Mouse (Mus musculus) gastrocnemius, adult 2 months (tissue): ENCODE measurements around the gene Uri1. TPM values are rescaled to one million over a fixed set of nuclear protein-coding genes. Genes with fewer than 3 reads are reported as not detected.

Source experiments
- DNase-seq: peaks from one replicate; pipeline ENCODE4 v3.0.0; 2022
- H3K27ac ChIP-seq: fragments of 200-600 bp; 2 replicates; pipeline ENCODE4 v1.8.1; 2022; ENCODE audit warnings: mild to moderate bottlenecking
- H3K4me3 ChIP-seq: fragments of 200-600 bp; 2 replicates; pipeline ENCODE4 v1.8.1; 2022; ENCODE audit warnings: mild to moderate bottlenecking, moderate library complexity
- CTCF ChIP-seq: fragments of 200-600 bp; IDR thresholded peaks from 2 replicates; pipeline ENCODE4 v1.8.1; 2022; ENCODE audit warnings: antibody characterized with exemption, mild to moderate bottlenecking, moderate library complexity
- intact Hi-C: fragments of 180-260 bp; cut with DNase I; formaldehyde crosslinking; loops from one replicate; pipeline ENCODE4 v1.15.1; 2025
- long read RNA-seq, 2 experiments: library from polyadenylated mRNA; stranded (forward); transcript quantifications; one replicate each; pipeline ENCODE4 v2.0.0; 2021
- total RNA-seq, 2 experiments: library from RNA; stranded (reverse); gene quantifications; 2 replicates each; pipeline ENCODE4 v1.2.3; 2021

Gene Uri1
- 10 to 100 TPM; 23.5 to 30.6 TPM for total RNA-seq
- long read RNA-seq, experiment 1, transcript Uri1-201 (11 exons, 3,441 nt), result major isoform, 69 of 81 reads
- long read RNA-seq, experiment 1, partial matches to known transcripts, result 1 of 81 reads
- long read RNA-seq, experiment 1, other reads (novel, unspliced or antisense), result 11 of 81 reads
- long read RNA-seq, experiment 2, transcript Uri1-201 (11 exons, 3,441 nt), result major isoform, 54 of 66 reads
- long read RNA-seq, experiment 2, partial matches to known transcripts, result 2 of 66 reads
- long read RNA-seq, experiment 2, other reads (novel, unspliced or antisense), result 10 of 66 reads

GRCm38 (mm10) chr7:38023451-38023850 is at the start of gene Uri1:
Gene Uri1 (minus strand): TSS chr7:38023551.
- no peak for DNase-seq
- no peak for TF ChIP-seq CTCF
- Histone ChIP-seq H3K27ac (no peak within 1 kb of the TSS), H3K4me3 (no peak within 1 kb of the TSS)
- intact Hi-C loops, result no loop called here

- no peak for TF ChIP-seq CTCF
- DNase-seq, result no peak
- intact Hi-C loops, result loop anchor here (5.0 kb wide), 1 partner anchor 74 kb away; no protein-coding TSS in a partner anchor
- Histone ChIP-seq H3K4me3 (no peak overlapping the region), H3K27ac (no peak overlapping the region)
Observed at GRCm38 (mm10) chr7:38071065-38071464, 47.7 kb upstream of the Uri1 start.

- TF ChIP-seq CTCF, result no peak
- Histone ChIP-seq H3K4me3 (no peak overlapping the region), H3K27ac (no peak overlapping the region)
- intact Hi-C loops, result loop anchor here (5.0 kb wide), 1 partner anchor 73 kb away; no protein-coding TSS in a partner anchor
- no peak for DNase-seq
Observed at GRCm38 (mm10) chr7:38070663-38071062, 47.3 kb upstream of the Uri1 start.

- Histone ChIP-seq H3K27ac (no peak overlapping the region), H3K4me3 (no peak overlapping the region)
- intact Hi-C loops, result no loop called here
- no peak for DNase-seq
- no peak for TF ChIP-seq CTCF
Observed at GRCm38 (mm10) chr7:38064431-38064830, 41.1 kb upstream of the Uri1 start.

GRCm38 (mm10) chr7:38061060-38061970 is 38.0 kb upstream of the Uri1 start:
- DNase-seq, result peak; percentile 94
- intact Hi-C loops, result loop anchor here (2.0 kb wide), 2 partner anchors 13 to 79 kb away; no protein-coding TSS in a partner anchor
- TF ChIP-seq CTCF, result peak; percentile 92
- Histone ChIP-seq H3K4me3 (peak overlapping the region; percentile 78), H3K27ac (peak overlapping the region; percentile 97)

- Histone ChIP-seq H3K27ac (peak overlapping the region; percentile 97), H3K4me3 (peak overlapping the region; percentile 78)
- no peak for TF ChIP-seq CTCF
- intact Hi-C loops, result loop anchor here (2.0 kb wide), 3 partner anchors 15 to 81 kb away; no protein-coding TSS in a partner anchor
- peak; percentile 49 for DNase-seq
Observed at GRCm38 (mm10) chr7:38059636-38060330, 36.4 kb upstream of the Uri1 start.

GRCm38 (mm10) chr7:38059096-38059495 is 35.7 kb upstream of the Uri1 start:
- DNase-seq, result peak; percentile 62
- peak overlapping the region; percentile 97 for H3K27ac ChIP-seq
- TF ChIP-seq CTCF, result no peak
- H3K4me3 ChIP-seq, result peak overlapping the region; percentile 78
- intact Hi-C loops, result loop anchor here (2.0 kb wide), 1 partner anchor 40 kb away; no protein-coding TSS in a partner anchor

GRCm38 (mm10) chr7:38055996-38056395 is 32.6 kb upstream of the Uri1 start:
- TF ChIP-seq CTCF, result no peak
- no peak for DNase-seq
- intact Hi-C loops, result no loop called here
- Histone ChIP-seq H3K4me3 (no peak overlapping the region), H3K27ac (peak overlapping the region; percentile 52; the same call in 1 of the 2 replicates)

GRCm38 (mm10) chr7:38054246-38054645 is 30.9 kb upstream of the Uri1 start:
- Histone ChIP-seq H3K4me3 (no peak overlapping the region), H3K27ac (no peak overlapping the region)
- intact Hi-C loops, result no loop called here
- no peak for DNase-seq
- TF ChIP-seq CTCF, result no peak

- no peak overlapping the region for H3K4me3 ChIP-seq
- no peak for TF ChIP-seq CTCF
- H3K27ac ChIP-seq, result no peak overlapping the region
- DNase-seq, result no peak
- intact Hi-C loops, result no loop called here
Observed at GRCm38 (mm10) chr7:38047229-38047628, 23.9 kb upstream of the Uri1 start.

GRCm38 (mm10) chr7:38041244-38041643 is 17.9 kb upstream of the Uri1 start:
- TF ChIP-seq CTCF, result no peak
- no peak overlapping the region for H3K27ac ChIP-seq
- intact Hi-C loops, result no loop called here
- no peak overlapping the region for H3K4me3 ChIP-seq
- no peak for DNase-seq

GRCm38 (mm10) chr7:38037586-38037985 is 14.2 kb upstream of the Uri1 start:
- intact Hi-C loops, result no loop called here
- no peak overlapping the region for H3K4me3 ChIP-seq
- H3K27ac ChIP-seq, result no peak overlapping the region
- no peak for DNase-seq
- no peak for TF ChIP-seq CTCF

GRCm38 (mm10) chr7:38031183-38031582 is 7.8 kb upstream of the Uri1 start:
- H3K27ac ChIP-seq, result no peak overlapping the region
- no peak for DNase-seq
- no peak for TF ChIP-seq CTCF
- intact Hi-C loops, result no loop called here
- no peak overlapping the region for H3K4me3 ChIP-seq
